Mouse (Mus musculus) adrenal gland (tissue): Measurements from ENCODE around the gene Ckap2l.

ENCODE experiments used
- intact Hi-C: fragments of 180-260 bp; cut with DNase I; formaldehyde crosslinking; loops from one replicate; pipeline ENCODE4 v1.15.1; 2025
- long read RNA-seq, 2 experiments: library from polyadenylated mRNA; unstranded; transcript quantifications; one replicate each; pipeline ENCODE4 v2.0.0; 2020; ENCODE audit warnings: borderline replicate concordance in 1 of 2; ENCODE audit not compliant: insufficient replicate concordance in 1 of 2

Ckap2l gene
- long read RNA-seq, experiment 1, partial matches to known transcripts = 2 of 2 reads
- long read RNA-seq, experiment 1, other reads (novel, unspliced or antisense) = 0 of 2 reads
- long read RNA-seq, experiment 2, partial matches to known transcripts = 1 of 1 reads
- long read RNA-seq, experiment 2, other reads (novel, unspliced or antisense) = 0 of 1 reads

GRCm38 (mm10) chr2:129296671-129297588 lies at the start of gene Ckap2l:
Gene Ckap2l (minus strand): TSS chr2:129297212.
- intact Hi-C loops = loop anchor here (5.0 kb wide), 2 partner anchors 95 to 110 kb away; no protein-coding TSS in a partner anchor

GRCm38 (mm10) chr2:129338138-129338621 lies 41.2 kb upstream of the Ckap2l start:
- intact Hi-C loops = no loop called here

GRCm38 (mm10) chr2:129333471-129333870 lies 36.5 kb upstream of the Ckap2l start:
- intact Hi-C loops = no loop called here

GRCm38 (mm10) chr2:129330540-129330939 lies 33.5 kb upstream of the Ckap2l start:
- intact Hi-C loops = no loop called here

GRCm38 (mm10) chr2:129330024-129330423 lies 33.0 kb upstream of the Ckap2l start:
- intact Hi-C loops = no loop called here

- intact Hi-C loops = no loop called here
Measured at GRCm38 (mm10) chr2:129328238-129328637, 31.2 kb upstream of the Ckap2l start.

GRCm38 (mm10) chr2:129324216-129324615 lies 27.2 kb upstream of the Ckap2l start:
- intact Hi-C loops = no loop called here

GRCm38 (mm10) chr2:129322117-129322635 lies 25.2 kb upstream of the Ckap2l start:
- intact Hi-C loops = no loop called here

- intact Hi-C loops = no loop called here
Measured at GRCm38 (mm10) chr2:129320033-129320605, 23.1 kb upstream of the Ckap2l start.

GRCm38 (mm10) chr2:129315831-129316230 lies 18.8 kb upstream of the Ckap2l start:
- intact Hi-C loops = no loop called here

- intact Hi-C loops = no loop called here
Measured at GRCm38 (mm10) chr2:129314880-129315279, 17.9 kb upstream of the Ckap2l start.

GRCm38 (mm10) chr2:129313934-129314333 lies 16.9 kb upstream of the Ckap2l start:
- intact Hi-C loops = no loop called here

GRCm38 (mm10) chr2:129309836-129310235 lies 12.8 kb upstream of the Ckap2l start, which contains the start of gene Il1a:
Gene Il1a (minus strand): TSS chr2:129309972.
- intact Hi-C loops = no loop called here

GRCm38 (mm10) chr2:129306020-129306419 lies 9.0 kb upstream of the Ckap2l start:
- intact Hi-C loops = no loop called here

- intact Hi-C loops = loop anchor here (5.0 kb wide), 2 partner anchors 95 to 110 kb away; no protein-coding TSS in a partner anchor
Measured at GRCm38 (mm10) chr2:129297589-129297982, 574 bp upstream of the Ckap2l start.

GRCm38 (mm10) chr2:129296086-129296485 lies 926 bp downstream of the Ckap2l start:
- intact Hi-C loops = loop anchor here (5.0 kb wide), 2 partner anchors 96 to 111 kb away; no protein-coding TSS in a partner anchor

GRCm38 (mm10) chr2:129295075-129295474 lies 1.9 kb downstream of the Ckap2l start:
- intact Hi-C loops = loop anchor here (5.0 kb wide), 2 partner anchors 97 to 112 kb away; no protein-coding TSS in a partner anchor

GRCm38 (mm10) chr2:129273823-129274222 lies 23.2 kb downstream of the Ckap2l start:
- intact Hi-C loops = no loop called here

GRCm38 (mm10) chr2:129270621-129271020 lies 26.4 kb downstream of the Ckap2l start:
- intact Hi-C loops = no loop called here

- intact Hi-C loops = no loop called here
Measured at GRCm38 (mm10) chr2:129269986-129270385, 27.0 kb downstream of the Ckap2l start.

- intact Hi-C loops = no loop called here
Measured at GRCm38 (mm10) chr2:129269161-129269643, 27.8 kb downstream of the Ckap2l start.
